Mouse (Mus musculus) right cerebral cortex, postnatal 10 days (tissue): ENCODE measurements around the gene Tnmd.

ENCODE experiments used
- DNase-seq, 2 experiments: peaks; one replicate each; pipeline ENCODE4 v3.0.0; 2021; ENCODE audit warnings: low spot score in 2 of 2

Gene Tnmd

DNA sequence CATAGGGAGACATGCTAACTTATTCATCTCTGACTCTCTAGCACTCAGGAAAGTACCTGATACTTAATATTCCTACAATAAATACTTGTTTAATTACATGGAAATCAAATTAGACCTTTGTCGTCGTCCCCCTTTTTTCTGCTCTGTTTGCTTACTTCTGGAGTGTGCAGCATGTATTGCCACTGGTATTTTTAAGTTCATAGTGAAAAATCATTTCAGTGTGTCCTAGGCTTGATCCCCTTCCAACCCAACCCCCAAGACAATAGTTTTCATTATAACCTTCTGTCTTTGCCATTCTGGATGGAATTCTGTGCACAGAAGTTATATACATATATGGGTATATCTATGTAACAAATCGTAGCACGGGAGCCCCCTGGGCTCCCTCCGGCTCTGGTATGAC, at the start of gene Tnmd:
TSS of gene Tnmd (plus strand) at position 301 of the 400 bp plus-strand sequence.
- no peak for DNase-seq

DNA sequence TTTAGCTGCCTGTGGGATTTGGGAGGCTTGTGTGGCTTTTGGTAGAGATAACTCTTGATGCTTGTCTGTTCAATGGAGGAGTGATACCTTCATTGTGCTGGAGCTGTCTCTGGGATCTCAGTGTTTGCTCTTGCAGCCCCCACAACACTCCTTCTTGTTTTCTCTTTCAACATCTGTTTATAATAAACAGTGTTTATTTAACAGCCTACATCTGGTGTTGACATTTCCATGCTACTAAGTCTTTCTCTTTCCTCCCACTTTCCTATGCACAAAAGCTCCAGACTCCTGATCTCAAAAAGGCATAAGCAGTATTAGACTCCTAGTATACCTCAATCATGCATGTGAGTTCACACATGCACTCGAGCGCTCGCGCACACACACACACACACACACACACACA, 2.9 kb downstream of the Tnmd start:
- DNase-seq = no peak

DNA sequence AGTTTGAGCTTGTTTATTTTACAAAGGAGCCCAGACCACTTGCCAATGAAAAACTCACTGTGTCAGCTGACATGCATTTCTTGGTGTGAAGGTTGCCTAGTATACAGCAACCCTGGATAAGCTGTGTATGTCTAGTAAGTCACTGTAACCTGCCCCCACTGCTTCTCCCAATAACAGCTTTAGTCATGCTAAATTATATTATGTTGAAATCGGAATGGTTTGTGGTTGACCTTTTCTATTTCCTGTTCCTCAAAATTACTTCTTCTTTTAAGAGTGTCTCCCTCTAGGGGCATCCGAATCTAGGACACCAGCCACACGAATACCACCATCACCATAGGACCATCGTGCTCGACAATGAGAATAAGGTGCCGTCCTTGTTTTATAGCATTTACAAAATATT, 19.0 kb downstream of the Tnmd start:
- DNase-seq = no peak

DNA sequence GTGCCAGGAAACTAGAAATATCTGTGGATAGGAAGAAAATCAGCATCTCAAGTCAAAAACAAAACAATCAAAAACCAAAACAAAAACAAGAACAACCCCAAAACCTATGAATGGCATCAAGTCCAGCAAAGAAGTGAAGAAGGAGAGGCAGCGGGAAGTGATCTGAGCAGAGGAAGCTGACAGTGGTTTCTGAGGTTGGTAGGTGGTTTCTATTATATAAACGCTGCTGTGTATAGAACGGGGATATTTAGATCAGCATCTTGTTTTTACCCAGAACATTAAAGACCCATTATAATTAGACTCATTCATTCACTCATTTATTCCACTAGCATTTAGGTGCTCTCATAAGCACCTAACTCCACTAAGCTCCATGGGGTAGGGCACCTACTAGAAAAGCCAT, 36.5 kb downstream of the Tnmd start:
- no peak for DNase-seq

DNA sequence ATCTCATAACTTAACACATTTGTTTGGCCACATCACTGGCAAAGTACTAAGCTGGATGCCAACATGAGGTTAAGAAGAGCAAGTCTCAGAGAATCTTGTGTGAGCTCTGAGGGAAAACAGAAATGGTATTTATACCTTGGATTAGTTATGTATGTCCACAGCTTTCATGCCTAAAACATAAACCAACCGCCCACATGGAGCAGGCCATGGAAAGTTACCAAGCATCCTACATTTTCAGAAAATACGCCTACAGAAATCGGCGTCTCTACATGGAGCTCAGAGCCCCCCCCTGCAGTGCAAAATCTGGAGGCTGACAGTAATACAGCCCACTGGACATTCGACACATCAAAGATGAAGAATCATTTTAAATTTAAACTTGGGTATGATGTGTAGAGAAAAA, 37.3 kb downstream of the Tnmd start:
- peak; percentile 23 to 43 for DNase-seq

DNA sequence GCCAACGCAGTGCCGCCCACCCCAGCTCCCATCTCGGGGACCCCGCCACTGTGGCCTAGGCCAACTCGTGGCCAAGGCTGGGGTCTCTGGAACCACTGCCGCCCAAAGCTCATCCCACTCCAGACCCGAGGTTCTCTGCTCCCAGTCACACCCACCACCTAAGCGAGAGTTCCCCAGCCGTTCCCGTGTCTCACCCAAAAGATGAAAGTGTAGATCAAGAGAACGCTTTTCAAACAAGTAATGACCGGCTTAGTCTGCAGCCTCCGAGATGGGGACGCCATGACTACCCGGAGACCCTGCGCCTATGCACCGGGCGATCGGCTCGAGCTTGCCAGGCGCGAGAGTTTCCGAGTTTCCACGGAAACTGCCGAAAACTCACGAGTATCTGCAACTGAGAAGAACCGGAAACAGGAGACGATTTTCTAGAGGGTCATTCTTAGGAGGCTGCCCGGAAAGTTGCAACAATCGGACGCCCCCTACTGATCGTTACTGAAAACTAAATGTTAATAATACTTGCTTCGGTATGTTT, 47.3 kb downstream of the Tnmd start, which contains the start of gene Tspan6:
TSS of gene Tspan6 (minus strand) at position 416 of the 529 bp plus-strand sequence.
- peak; percentile 90 to 91 for DNase-seq

DNA sequence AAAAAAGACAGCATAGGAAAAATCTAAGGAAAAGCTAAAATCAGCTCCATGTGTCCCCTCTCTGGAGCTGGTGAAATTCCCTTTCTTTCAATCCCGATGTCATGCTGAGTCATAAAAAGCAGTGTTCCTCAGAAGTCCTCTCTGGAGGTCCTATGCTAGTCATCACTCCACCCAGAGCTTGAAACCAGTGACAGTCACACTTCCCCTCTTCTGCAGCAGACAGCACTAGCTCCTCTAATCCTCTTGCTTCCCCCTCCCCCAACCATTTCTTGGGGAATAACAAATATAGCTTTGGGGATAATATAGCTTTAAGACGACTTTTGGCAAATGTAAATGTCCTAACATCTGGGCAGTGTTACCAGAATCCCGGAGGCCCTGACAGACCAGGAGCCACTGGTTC, 57.5 kb downstream of the Tnmd start, which contains the start of gene Srpx2:
TSS of gene Srpx2 (plus strand) at position 166 of the 400 bp plus-strand sequence.
- no peak for DNase-seq

DNA sequence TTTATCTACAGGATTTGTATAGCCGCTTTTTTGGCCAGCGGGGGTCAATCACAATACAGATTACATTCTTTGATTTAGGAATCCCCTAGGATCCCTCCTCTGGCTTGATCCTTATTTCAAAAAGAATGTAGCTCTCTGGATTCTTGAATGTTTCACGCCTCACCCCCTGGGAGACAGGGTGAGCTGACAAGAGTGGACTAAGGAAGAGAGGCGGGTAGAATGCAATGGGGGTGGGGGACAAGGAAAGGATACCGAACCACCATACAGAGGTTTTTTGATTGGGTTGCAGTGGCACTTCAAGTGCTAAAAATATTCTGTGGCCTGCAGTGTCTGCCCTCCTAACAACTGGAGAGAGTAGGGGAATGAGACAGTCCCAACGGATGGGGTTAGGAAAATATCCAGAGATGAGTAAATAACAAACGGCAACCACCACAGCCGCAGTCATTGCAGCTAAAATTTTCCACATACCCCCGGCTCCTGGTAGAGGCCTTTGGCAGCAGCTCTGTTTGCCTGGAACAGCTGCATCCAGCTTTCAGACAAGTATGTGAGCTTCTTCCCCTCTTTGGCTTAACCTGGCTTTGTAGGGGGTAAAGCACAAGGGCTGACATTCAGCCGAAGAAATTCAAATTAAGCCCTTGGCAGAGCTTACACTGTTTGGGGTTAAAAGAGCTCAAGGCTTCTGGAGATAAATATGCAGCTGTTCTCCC, 60.8 kb downstream of the Tnmd start:
- no peak for DNase-seq

DNA sequence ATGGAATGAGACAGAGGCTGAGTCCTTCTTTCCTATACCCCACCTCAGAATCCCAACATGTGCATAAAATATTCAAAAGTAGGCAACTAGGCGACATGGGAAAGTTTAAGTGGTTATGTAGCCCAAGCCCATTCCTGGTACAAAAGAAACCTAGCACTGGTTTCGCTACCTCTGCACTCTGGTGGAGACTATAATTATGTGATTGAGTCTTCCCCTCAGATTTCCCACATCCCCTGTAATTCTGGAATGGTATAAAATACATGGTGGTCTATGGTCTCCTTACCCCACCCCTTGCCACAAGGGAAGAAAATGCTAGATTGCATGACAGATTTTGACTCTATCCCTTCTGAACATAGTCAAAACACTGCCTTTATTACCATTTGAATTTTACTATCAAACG, 62.2 kb downstream of the Tnmd start:
- no peak for DNase-seq

DNA sequence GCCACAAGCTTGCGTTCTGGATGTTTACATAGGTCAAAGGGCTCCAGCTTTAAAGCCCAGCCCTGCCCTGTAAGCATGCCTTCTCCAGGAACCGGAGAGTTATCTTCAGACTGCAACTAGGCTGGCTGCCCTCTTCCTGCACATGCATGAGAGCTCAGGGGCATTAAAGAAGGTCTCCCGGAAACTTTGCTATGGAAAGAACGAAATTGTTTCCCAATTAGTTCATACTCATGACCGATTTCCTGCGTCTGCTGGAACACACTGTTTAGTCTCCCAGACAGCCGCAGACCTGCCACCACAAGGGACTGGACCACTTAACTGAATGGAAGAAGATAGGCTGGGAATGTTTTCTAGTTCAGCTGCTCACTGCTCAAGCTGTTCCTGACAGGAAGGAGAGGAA, 63.4 kb downstream of the Tnmd start:
- no peak for DNase-seq
